Mouse (Mus musculus): Measurements from ENCODE around the gene Rbm47. TPM values are rescaled to one million over a fixed set of nuclear protein-coding genes. Genes with fewer than 3 reads are reported as not detected.

The Rbm47 gene
- polyA plus RNA-seq, 1 experiment from 2014 or later, result 79.2 TPM

GRCm38 (mm10) chr5:66076685-66077301, 96.1 kb downstream of the Rbm47 start:
- no peaks in the 10 kb centered on the region for H3K9me3 ChIP-seq (ENCODE audit: control insufficient read depth, low read length)
- H3K4me1 ChIP-seq (replicated peaks; ENCODE audit: control insufficient read depth, insufficient read depth, low read length), result no peaks in the 10 kb centered on the region
- ATAC-seq (replicated peaks; ENCODE audit: low FRiP score, low TSS enrichment, low read depth), result no peak
- DNase-seq (ENCODE audit: low spot score), result no peak
- WGBS, result 58% methylated on average over 12 of the region's 12 CpGs
- H3K36me3 ChIP-seq (ENCODE audit: control insufficient read depth, insufficient read depth, low read length), result no peaks in the 10 kb centered on the region
- peak overlapping the region; percentile 8; the same call in 1 of the 2 replicates for H3K27ac ChIP-seq (ENCODE audit: low read depth)
- H3K9ac ChIP-seq (ENCODE audit: low read length), result no peak overlapping the region
- H3K27me3 ChIP-seq (replicated peaks; ENCODE audit: control insufficient read depth, insufficient read depth, low read length), result no peaks in the 10 kb centered on the region
- H3K4me3 ChIP-seq (ENCODE audit: low read depth, low read length), result no peak overlapping the region
- peak overlapping the region; percentile 35 for H3K4me2 ChIP-seq (ENCODE audit: low read length)

- no peak overlapping the region for H3K9ac ChIP-seq (ENCODE audit: low read length)
- H3K4me2 ChIP-seq (ENCODE audit: low read length), result no peak overlapping the region
- 89% methylated on average over 12 of the region's 12 CpGs for WGBS
- no peaks in the 10 kb centered on the region for H3K36me3 ChIP-seq (ENCODE audit: control insufficient read depth, insufficient read depth, low read length)
- H3K27ac ChIP-seq (ENCODE audit: low read depth), result no peak overlapping the region
- H3K4me1 ChIP-seq (replicated peaks; ENCODE audit: control insufficient read depth, insufficient read depth, low read length), result no peaks in the 10 kb centered on the region
- DNase-seq (ENCODE audit: low spot score) (no peak), ATAC-seq (replicated peaks; ENCODE audit: low FRiP score, low TSS enrichment, low read depth) (no peak)
- H3K9me3 ChIP-seq (ENCODE audit: control insufficient read depth, low read length), result no peaks in the 10 kb centered on the region
- H3K4me3 ChIP-seq (ENCODE audit: low read depth, low read length), result no peak overlapping the region
- H3K27me3 ChIP-seq (replicated peaks; ENCODE audit: control insufficient read depth, insufficient read depth, low read length), result no peaks in the 10 kb centered on the region
Observed at GRCm38 (mm10) chr5:66075906-66076305, 97.0 kb downstream of the Rbm47 start.

GRCm38 (mm10) chr5:66075032-66075488, 97.9 kb downstream of the Rbm47 start:
- Histone ChIP-seq H3K36me3 (ENCODE audit: control insufficient read depth, insufficient read depth, low read length) (no peaks in the 10 kb centered on the region), H3K4me1 (replicated peaks; ENCODE audit: control insufficient read depth, insufficient read depth, low read length) (0 out of 2 replicates have a peak, but pooled peaks cover 3% of the 10 kb centered on the region), H3K4me3 (ENCODE audit: low read depth, low read length) (no peak overlapping the region), H3K27ac (ENCODE audit: low read depth) (peak overlapping the region; percentile 38; the same call in 1 of the 2 replicates), H3K9ac (ENCODE audit: low read length) (no peak overlapping the region), H3K4me2 (ENCODE audit: low read length) (no peak overlapping the region), H3K9me3 (ENCODE audit: control insufficient read depth, low read length) (no peaks in the 10 kb centered on the region), H3K27me3 (replicated peaks; ENCODE audit: control insufficient read depth, insufficient read depth, low read length) (no peaks in the 10 kb centered on the region)
- ATAC-seq (replicated peaks; ENCODE audit: low FRiP score, low TSS enrichment, low read depth) (peak; percentile 39), DNase-seq (ENCODE audit: low spot score) (no peak)
- 72% methylated on average over 9 of the region's 9 CpGs for WGBS

GRCm38 (mm10) chr5:66074235-66074634, 98.7 kb downstream of the Rbm47 start:
- Histone ChIP-seq H3K27ac (ENCODE audit: low read depth) (no peak overlapping the region), H3K4me2 (ENCODE audit: low read length) (no peak overlapping the region), H3K4me3 (ENCODE audit: low read depth, low read length) (no peak overlapping the region), H3K4me1 (replicated peaks; ENCODE audit: control insufficient read depth, insufficient read depth, low read length) (peaks cover 5% of the 10 kb centered on the region; the same call in 1 of the 2 replicates), H3K9ac (ENCODE audit: low read length) (no peak overlapping the region), H3K36me3 (ENCODE audit: control insufficient read depth, insufficient read depth, low read length) (no peaks in the 10 kb centered on the region), H3K27me3 (replicated peaks; ENCODE audit: control insufficient read depth, insufficient read depth, low read length) (no peaks in the 10 kb centered on the region), H3K9me3 (ENCODE audit: control insufficient read depth, low read length) (no peaks in the 10 kb centered on the region)
- WGBS, result 86% methylated on average over 5 of the region's 5 CpGs
- ATAC-seq (replicated peaks; ENCODE audit: low FRiP score, low TSS enrichment, low read depth), result no peak
- no peak for DNase-seq (ENCODE audit: low spot score)

GRCm38 (mm10) chr5:66073604-66074164, 99.2 kb downstream of the Rbm47 start:
- Histone ChIP-seq H3K4me3 (ENCODE audit: low read depth, low read length) (no peak overlapping the region), H3K4me1 (replicated peaks; ENCODE audit: control insufficient read depth, insufficient read depth, low read length) (peaks cover 5% of the 10 kb centered on the region; the same call in 1 of the 2 replicates), H3K36me3 (ENCODE audit: control insufficient read depth, insufficient read depth, low read length) (no peaks in the 10 kb centered on the region), H3K4me2 (ENCODE audit: low read length) (no peak overlapping the region), H3K27me3 (replicated peaks; ENCODE audit: control insufficient read depth, insufficient read depth, low read length) (no peaks in the 10 kb centered on the region), H3K9me3 (ENCODE audit: control insufficient read depth, low read length) (no peaks in the 10 kb centered on the region), H3K27ac (ENCODE audit: low read depth) (no peak overlapping the region), H3K9ac (ENCODE audit: low read length) (no peak overlapping the region)
- no peak for DNase-seq (ENCODE audit: low spot score)
- ATAC-seq (replicated peaks; ENCODE audit: low FRiP score, low TSS enrichment, low read depth), result no peak
- WGBS, result 73% methylated on average over 12 of the region's 12 CpGs

- ATAC-seq (replicated peaks; ENCODE audit: low FRiP score, low TSS enrichment, low read depth) (no peak), DNase-seq (ENCODE audit: low spot score) (no peak)
- H3K27me3 ChIP-seq (replicated peaks; ENCODE audit: control insufficient read depth, insufficient read depth, low read length), result no peaks in the 10 kb centered on the region
- no peak overlapping the region for H3K27ac ChIP-seq (ENCODE audit: low read depth)
- H3K9me3 ChIP-seq (ENCODE audit: control insufficient read depth, low read length), result no peaks in the 10 kb centered on the region
- no peak overlapping the region for H3K4me3 ChIP-seq (ENCODE audit: low read depth, low read length)
- no peaks in the 10 kb centered on the region for H3K36me3 ChIP-seq (ENCODE audit: control insufficient read depth, insufficient read depth, low read length)
- peaks cover 5% of the 10 kb centered on the region; the same call in 1 of the 2 replicates for H3K4me1 ChIP-seq (replicated peaks; ENCODE audit: control insufficient read depth, insufficient read depth, low read length)
- 84% methylated on average over 8 of the region's 8 CpGs for WGBS
- H3K9ac ChIP-seq (ENCODE audit: low read length), result no peak overlapping the region
- H3K4me2 ChIP-seq (ENCODE audit: low read length), result no peak overlapping the region
Observed at GRCm38 (mm10) chr5:66071722-66072121, 101.2 kb downstream of the Rbm47 start.

GRCm38 (mm10) chr5:66070350-66070749, 102.6 kb downstream of the Rbm47 start:
- Histone ChIP-seq H3K9ac (ENCODE audit: low read length) (no peak overlapping the region), H3K9me3 (ENCODE audit: control insufficient read depth, low read length) (no peaks in the 10 kb centered on the region), H3K4me1 (replicated peaks; ENCODE audit: control insufficient read depth, insufficient read depth, low read length) (peaks cover 5% of the 10 kb centered on the region; the same call in 1 of the 2 replicates), H3K4me2 (ENCODE audit: low read length) (peak overlapping the region; percentile 81), H3K36me3 (ENCODE audit: control insufficient read depth, insufficient read depth, low read length) (no peaks in the 10 kb centered on the region), H3K27me3 (replicated peaks; ENCODE audit: control insufficient read depth, insufficient read depth, low read length) (no peaks in the 10 kb centered on the region), H3K4me3 (ENCODE audit: low read depth, low read length) (peak overlapping the region; percentile 44; the same call in 1 of the 2 replicates), H3K27ac (ENCODE audit: low read depth) (no peak overlapping the region)
- 61% methylated on average over 2 of the region's 2 CpGs for WGBS
- no peak for DNase-seq (ENCODE audit: low spot score)
- ATAC-seq (replicated peaks; ENCODE audit: low FRiP score, low TSS enrichment, low read depth), result no peak

- no peaks in the 10 kb centered on the region for H3K9me3 ChIP-seq (ENCODE audit: control insufficient read depth, low read length)
- peak overlapping the region; percentile 44 for H3K4me3 ChIP-seq (ENCODE audit: low read depth, low read length)
- H3K9ac ChIP-seq (ENCODE audit: low read length), result 0 out of 2 replicates have a peak overlapping the region, but pooled peaks have one; percentile 10
- peak; percentile 84 for DNase-seq (ENCODE audit: low spot score)
- H3K4me2 ChIP-seq (ENCODE audit: low read length), result peak overlapping the region; percentile 81
- ATAC-seq (replicated peaks; ENCODE audit: low FRiP score, low TSS enrichment, low read depth), result peak; percentile 80
- 6% methylated on average over 27 of the region's 27 CpGs for WGBS
- no peak overlapping the region for H3K27ac ChIP-seq (ENCODE audit: low read depth)
- H3K4me1 ChIP-seq (replicated peaks; ENCODE audit: control insufficient read depth, insufficient read depth, low read length), result peaks cover 5% of the 10 kb centered on the region; the same call in 1 of the 2 replicates
- H3K27me3 ChIP-seq (replicated peaks; ENCODE audit: control insufficient read depth, insufficient read depth, low read length), result no peaks in the 10 kb centered on the region
- no peaks in the 10 kb centered on the region for H3K36me3 ChIP-seq (ENCODE audit: control insufficient read depth, insufficient read depth, low read length)
Observed at GRCm38 (mm10) chr5:66069470-66070144, 103.3 kb downstream of the Rbm47 start.

Measured in intestine, embryonic 14.5 days (tissue).